Comparison of ENCODE assay signal across 9 mouse cellular contexts in genomic region chr17:28290262-28290661, GRCm38 (mm10). TPM values are rescaled to one million over a fixed set of nuclear protein-coding genes. Genes with fewer than 3 reads are reported as not detected.
DNase-seq lines count a peak whose midpoint lies in the region; ATAC-seq and TF ChIP-seq lines count a peak whose summit lies in the region.
"Had no signal": no experiment of that assay in that cellular context is flagged by ENCODE, and none has a peak within 500 bp of the region (broad histone marks: within the 10 kb centered on the region; RNA-seq: fewer than 3 reads in every experiment).

No protein-coding gene starts in this region.

- ATAC-seq in hindbrain, embryonic 11.5 days (ENCODE audit: low FRiP score), result no peak

- no peaks in the 10 kb centered on the region for H3K27me3 ChIP-seq in hindbrain, embryonic 11.5 days (ENCODE audit: control insufficient read depth, insufficient read depth, low read length)
- H3K27me3 ChIP-seq: limb, embryonic 15.5 days had no signal

- DNase-seq in gastrocnemius, adult 2 months, result peak; percentile 75
- no peak for DNase-seq in gastrocnemius, adult 8-10 months (ENCODE audit: low spot score in 2 of 2)
- DNase-seq in right cerebral cortex, adult 2 months (ENCODE audit: low spot score in 2 of 2), result peak; percentile 17 to 38
- DNase-seq in right cerebral cortex, postnatal 36 days (ENCODE audit: low spot score in 2 of 2), result no peak
- DNase-seq in lung, adult 2 months, result peak; percentile 45
- peak; percentile 62 for DNase-seq in urinary bladder, postnatal 25 days (ENCODE audit: low spot score)
- DNase-seq in cerebellum, adult 18-20 months, result no peak
- DNase-seq in hindbrain, embryonic 11.5 days (ENCODE audit: low spot score), result no peak

- 43% methylated on average over 3 of the region's 3 CpGs for WGBS in lung, adult 2 months
- WGBS in hindbrain, embryonic 11.5 days, result 85% methylated on average over 3 of the region's 3 CpGs

- H3K27ac ChIP-seq in gastrocnemius, adult 2 months, result peak overlapping the region; percentile 6; the same call in 1 of the 2 replicates
- no peak overlapping the region for H3K27ac ChIP-seq in hindbrain, embryonic 11.5 days (ENCODE audit: low read depth, low read length)
- H3K27ac ChIP-seq: limb, embryonic 15.5 days had no signal

- H3K36me3 ChIP-seq in hindbrain, embryonic 11.5 days (ENCODE audit: control insufficient read depth, insufficient read depth, low read length), result no peaks in the 10 kb centered on the region

- H3K9me3 ChIP-seq in hindbrain, embryonic 11.5 days (ENCODE audit: control insufficient read depth, low read length), result no peaks in the 10 kb centered on the region
- H3K9me3 ChIP-seq: limb, embryonic 15.5 days had no signal

- TF ChIP-seq POLR2A in lung, adult 2 months (IDR thresholded peaks at IDR 0.05; ENCODE audit: borderline replicate concordance, extremely low read depth, low read depth, low read length), result no peak

- no peak overlapping the region for H3K4me3 ChIP-seq in gastrocnemius, adult 2 months
- H3K4me3 ChIP-seq in lung, adult 2 months (replicated peaks; ENCODE audit: extremely low read depth, low read depth, low read length), result no peak overlapping the region
- no peak overlapping the region for H3K4me3 ChIP-seq in hindbrain, embryonic 11.5 days (ENCODE audit: low read depth, low read length)
- H3K4me3 ChIP-seq: limb, embryonic 15.5 days had no signal

- H3K9ac ChIP-seq in hindbrain, embryonic 11.5 days (ENCODE audit: low read depth, low read length), result no peak overlapping the region
- H3K9ac ChIP-seq: limb, embryonic 15.5 days had no signal

- no peak for TF ChIP-seq CTCF in gastrocnemius, adult 2 months (IDR thresholded peaks at IDR 0.05)
- no peak for TF ChIP-seq CTCF in lung, adult 2 months (IDR thresholded peaks at IDR 0.05; ENCODE audit: insufficient read depth, low read length)

- H3K4me1 ChIP-seq in lung, adult 2 months (ENCODE audit: control insufficient read depth, insufficient read depth, low read length), result no peaks in the 10 kb centered on the region
- H3K4me1 ChIP-seq in hindbrain, embryonic 11.5 days (replicated peaks; ENCODE audit: control insufficient read depth, insufficient read depth, low read length), result peaks cover 7% of the 10 kb centered on the region; the same call in 1 of the 2 replicates

- intact Hi-C loops in gastrocnemius, adult 2 months (cut with DNase I), result no loop called here

- no peak overlapping the region for H3K4me2 ChIP-seq in hindbrain, embryonic 11.5 days (replicated peaks; ENCODE audit: low read depth, low read length)
- H3K4me2 ChIP-seq: limb, embryonic 15.5 days had no signal

RNA-seq across cellular contexts. Expression of gene Fance, which starts 23.1 kb away (rescaled TPM):
- total RNA-seq in gastrocnemius, adult 2 months (2021), result 10 to 100 TPM in 1 of 2 experiments, 1 to 10 TPM in 1; 9.4 to 11.2 TPM
- 10 to 100 TPM in 1 of 4 experiments, 1 to 10 TPM in 3; 9.0 to 14.3 (median 9.3) TPM for total RNA-seq in gastrocnemius, adult 8-10 months (2022)
- 18.2 and 21.7 TPM in 2 replicates for polyA plus RNA-seq in lung, adult 2 months (2012; rRNA removed)
- 18.7 and 22.5 TPM in 2 replicates for polyA plus RNA-seq in hindbrain, embryonic 11.5 days (2014; fragmentation: Nextera tagmentation; extraction: Ambion mirVana)

RNA-seq across cellular contexts. Expression of gene Rpl10a, which starts 38.0 kb away (rescaled TPM):
- total RNA-seq in gastrocnemius, adult 2 months (2021), result 100 to 1,000 TPM; 382 to 410 TPM
- total RNA-seq in gastrocnemius, adult 8-10 months (2022), result 100 to 1,000 TPM; 377 to 515 (median 422) TPM
- polyA plus RNA-seq in lung, adult 2 months (2012; rRNA removed), result 1,664 and 1,938 TPM in 2 replicates
- 445 and 475 TPM in 2 replicates for polyA plus RNA-seq in hindbrain, embryonic 11.5 days (2014; fragmentation: Nextera tagmentation; extraction: Ambion mirVana)

RNA-seq across cellular contexts. Expression of gene Ppard, which starts 57.8 kb away (rescaled TPM):
- 10 to 100 TPM; 29.1 to 30.7 TPM for total RNA-seq in gastrocnemius, adult 2 months (2021)
- 10 to 100 TPM; 24.7 to 28.3 (median 26.1) TPM for total RNA-seq in gastrocnemius, adult 8-10 months (2022)
- polyA plus RNA-seq in lung, adult 2 months (2012; rRNA removed), result 33.3 and 41.7 TPM in 2 replicates
- polyA plus RNA-seq in hindbrain, embryonic 11.5 days (2014; fragmentation: Nextera tagmentation; extraction: Ambion mirVana), result 1.7 and 3.5 TPM in 2 replicates

Comparison
In these comparisons a context has a peak if more than half of its experiments do, and no peak if none do; other contexts are left out.
1. DNase-seq: peak in gastrocnemius, adult 2 months (single experiment), right cerebral cortex, adult 2 months (2 of 2), lung, adult 2 months (single experiment) and urinary bladder, postnatal 25 days (single experiment); none in gastrocnemius, adult 8-10 months (0 of 2), right cerebral cortex, postnatal 36 days (0 of 2), cerebellum, adult 18-20 months (0 of 2) and hindbrain, embryonic 11.5 days (single experiment).